Mouse (Mus musculus) bone marrow, adult 2 months (tissue): ENCODE data around the gene Hivep3.

Experiments used
- CTCF ChIP-seq: fragments of 200-500 bp; IDR thresholded peaks from 2 replicates; pipeline ENCODE4 v1.5.1; 2011; ENCODE audit warnings: low read length, control low read depth; ENCODE audit not compliant: control insufficient read depth, insufficient read depth
- POLR2A ChIP-seq: fragments of 200-500 bp; IDR thresholded peaks from 2 replicates; pipeline ENCODE4 v1.6.1; 2011; ENCODE audit warnings: low read depth, mild to moderate bottlenecking, control low read depth, low read length, borderline replicate concordance; ENCODE audit not compliant: control insufficient read depth

- TF ChIP-seq CTCF = no peak
- TF ChIP-seq POLR2A = no peak
Measured at GRCm38 (mm10) chr4:119786721-119787120, 53.1 kb downstream of the Hivep3 start.
